Mouse (Mus musculus) thymus, postnatal 36 days (tissue): ENCODE results near the gene Ccdc186.
A peak's percentile ranks its signal among the peaks of the same experiment; 100 is the strongest.

ENCODE experiments used
- DNase-seq, 2 experiments: peaks; one replicate each; pipeline ENCODE4 v3.0.0; 2022; ENCODE audit warnings: mixed read lengths in 2 of 2

The Ccdc186 gene

DNA sequence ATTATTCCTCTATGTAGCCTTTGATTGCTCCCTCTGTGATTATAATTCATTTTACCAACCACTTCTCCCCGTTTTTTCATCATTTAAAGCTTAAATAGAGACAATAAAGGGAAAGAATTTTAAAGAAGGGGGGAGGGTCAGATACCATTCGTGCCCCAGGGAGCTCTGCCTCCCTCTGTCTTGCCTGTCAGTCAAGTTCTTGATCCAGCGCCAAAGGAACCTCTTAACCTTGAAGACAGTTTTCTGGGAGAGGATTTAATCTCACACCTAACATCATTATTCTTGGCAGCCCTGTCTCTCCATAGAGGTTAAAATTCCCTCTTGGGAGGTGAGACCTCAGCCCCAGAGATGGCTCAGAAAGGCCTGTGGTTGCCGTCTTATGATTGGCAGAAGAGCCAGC is 71.3 kb downstream of the Ccdc186 start:
- no peak for DNase-seq

DNA sequence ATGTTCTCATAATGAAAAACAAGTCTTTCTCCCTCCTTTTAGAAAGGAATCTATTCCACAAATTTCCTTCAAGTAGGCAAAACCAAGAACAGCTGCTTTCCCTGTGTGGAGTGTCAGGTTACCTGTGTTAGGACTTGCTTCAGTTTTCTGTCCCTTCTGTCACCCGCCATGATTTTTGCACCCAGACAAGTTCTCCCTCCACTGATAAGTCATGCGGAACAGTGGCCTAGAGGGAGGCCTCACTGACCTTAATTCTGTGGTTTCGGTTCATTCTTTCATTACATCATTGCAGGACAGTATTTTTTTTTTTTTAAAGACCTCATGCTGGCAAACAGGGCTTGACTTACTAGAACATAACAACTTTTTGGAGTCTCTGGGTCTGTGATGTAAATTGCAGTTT is 72.6 kb downstream of the Ccdc186 start:
- no peak for DNase-seq

DNA sequence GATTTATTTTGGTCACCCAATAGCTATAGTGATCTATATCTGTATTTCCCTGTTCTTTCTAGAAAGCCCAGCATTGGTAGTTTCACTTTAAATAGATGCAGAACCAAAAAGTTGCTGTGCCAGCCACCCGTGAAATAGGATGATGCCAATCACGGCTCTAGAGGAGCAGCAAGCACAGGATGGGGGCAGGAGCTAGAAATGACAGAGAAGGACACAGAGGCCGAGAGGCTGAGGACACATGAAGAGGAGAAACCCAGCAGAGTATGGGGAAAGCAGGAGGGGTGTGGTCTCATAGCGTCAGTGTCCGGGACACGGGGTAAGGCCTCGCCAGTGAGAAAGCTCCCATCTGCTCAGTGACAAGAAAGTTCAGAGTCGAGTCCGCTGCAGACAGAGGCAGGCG is 74.1 kb downstream of the Ccdc186 start:
- DNase-seq: no peak

DNA sequence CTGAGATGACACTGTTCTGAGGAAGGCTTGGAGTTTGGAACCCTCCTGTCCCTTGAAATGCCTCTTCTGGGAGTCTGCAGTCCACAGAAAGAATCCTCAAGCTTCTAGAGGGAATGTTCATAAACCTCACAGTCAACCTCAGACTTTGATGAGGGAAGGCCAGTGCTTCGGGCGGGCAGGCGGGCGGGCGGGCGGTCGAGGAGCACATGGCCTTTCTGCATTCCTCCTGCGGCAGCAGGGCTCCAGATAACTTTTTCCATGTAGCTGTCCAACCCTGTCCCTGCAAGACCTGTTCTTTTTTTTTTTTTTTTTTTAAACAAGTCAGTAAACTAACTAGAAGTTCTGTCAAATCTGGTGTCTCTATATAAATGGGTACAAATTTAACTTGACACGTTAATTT is 75.4 kb downstream of the Ccdc186 start:
- no peak for DNase-seq

DNA sequence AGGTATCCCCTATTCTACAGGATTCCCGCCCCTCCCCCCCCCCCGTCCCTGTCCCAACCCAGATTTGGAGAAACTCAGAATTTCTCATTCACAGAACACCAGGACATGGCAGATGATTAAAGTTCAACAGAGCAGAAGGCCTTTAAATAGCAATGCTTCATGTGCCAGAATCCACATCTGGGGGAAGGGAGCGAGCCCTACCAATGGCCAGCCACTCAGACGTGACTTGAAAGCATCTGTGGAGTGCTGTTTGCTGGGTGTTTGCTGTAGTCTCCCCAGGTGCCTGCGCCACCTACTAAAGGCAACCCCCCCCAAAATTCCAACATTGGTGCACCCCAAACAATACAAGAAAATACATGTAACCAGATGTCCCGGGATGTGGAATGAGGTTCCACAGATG is 76.5 kb downstream of the Ccdc186 start:
- DNase-seq: no peak

DNA sequence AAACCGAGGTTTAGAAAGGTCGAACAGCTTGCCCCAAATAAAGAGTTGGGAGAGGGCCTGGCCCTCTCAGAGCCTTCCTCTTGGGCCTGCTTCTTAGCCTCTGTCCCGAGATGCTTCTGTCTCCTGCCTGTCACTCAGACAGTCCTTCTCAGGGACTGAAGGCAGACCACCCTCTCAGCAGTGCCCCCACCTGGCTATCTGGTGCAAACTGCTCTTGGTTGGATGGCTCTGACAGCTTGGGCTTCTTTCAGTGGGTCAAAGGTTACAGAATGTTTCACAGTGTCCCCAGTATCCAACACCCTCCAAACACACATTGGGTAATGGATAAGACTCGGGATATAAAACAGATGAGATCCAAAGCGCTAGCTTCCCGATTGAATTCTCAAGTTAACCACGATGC is 76.9 kb downstream of the Ccdc186 start:
- DNase-seq: peak; percentile 35
